Mouse (Mus musculus) activated CD4-positive, CD25-positive, alpha-beta regulatory T cell, adult 4 months (primary cell): ENCODE data around the gene Dnajc7. TPM values are rescaled to one million over a fixed set of nuclear protein-coding genes. Genes with fewer than 3 reads are reported as not detected.

ENCODE experiments used
- ATAC-seq: one replicate; pipeline ENCODE4 v1.8.0; 2017
- polyA plus RNA-seq, 2 experiments: library from polyadenylated mRNA; unstranded; fragments of 100-300 nt; shearing (Covaris generic); gene quantifications; one replicate each; pipeline ENCODE4 v1.2.1; 2017

The Dnajc7 gene
- polyA plus RNA-seq, 2 experiments from 2014 or later, result 237 to 338 TPM

GRCm38 (mm10) chr11:100579116-100579799 lies 40.7 kb downstream of the Dnajc7 start:
- no peak for ATAC-seq

GRCm38 (mm10) chr11:100577852-100578599 lies 41.9 kb downstream of the Dnajc7 start:
- no peak for ATAC-seq

GRCm38 (mm10) chr11:100576256-100576655 lies 43.7 kb downstream of the Dnajc7 start:
- no peak for ATAC-seq

- no peak for ATAC-seq
Measured at GRCm38 (mm10) chr11:100575484-100575855, 44.5 kb downstream of the Dnajc7 start.

- peak; percentile 61 for ATAC-seq
Measured at GRCm38 (mm10) chr11:100574708-100575483, 45.1 kb downstream of the Dnajc7 start, which contains the start of gene Cnp. Cnp (plus strand) TSS chr11:100574904.

GRCm38 (mm10) chr11:100574188-100574587 lies 45.8 kb downstream of the Dnajc7 start:
- peak; percentile 74 for ATAC-seq

GRCm38 (mm10) chr11:100571202-100571567 lies 48.8 kb downstream of the Dnajc7 start:
- no peak for ATAC-seq

- no peak for ATAC-seq
Measured at GRCm38 (mm10) chr11:100570430-100571201, 49.4 kb downstream of the Dnajc7 start.

- ATAC-seq, result no peak
Measured at GRCm38 (mm10) chr11:100569789-100570188, 50.2 kb downstream of the Dnajc7 start.

- no peak for ATAC-seq
Measured at GRCm38 (mm10) chr11:100568692-100569091, 51.3 kb downstream of the Dnajc7 start.

GRCm38 (mm10) chr11:100567815-100568245 lies 52.1 kb downstream of the Dnajc7 start:
- no peak for ATAC-seq

GRCm38 (mm10) chr11:100567229-100567628 lies 52.7 kb downstream of the Dnajc7 start:
- ATAC-seq, result no peak

GRCm38 (mm10) chr11:100564703-100565102 lies 55.3 kb downstream of the Dnajc7 start:
- ATAC-seq, result no peak

GRCm38 (mm10) chr11:100564297-100564696 lies 55.7 kb downstream of the Dnajc7 start:
- ATAC-seq, result no peak

- ATAC-seq, result no peak
Measured at GRCm38 (mm10) chr11:100561748-100562147, 58.2 kb downstream of the Dnajc7 start.

GRCm38 (mm10) chr11:100559476-100559875 lies 60.5 kb downstream of the Dnajc7 start:
- ATAC-seq, result no peak

GRCm38 (mm10) chr11:100557563-100557962 lies 62.4 kb downstream of the Dnajc7 start:
- ATAC-seq, result no peak

GRCm38 (mm10) chr11:100555583-100555982 lies 64.4 kb downstream of the Dnajc7 start:
- peak; percentile 66 for ATAC-seq

GRCm38 (mm10) chr11:100552842-100553241 lies 67.1 kb downstream of the Dnajc7 start:
- no peak for ATAC-seq

GRCm38 (mm10) chr11:100550101-100550500 lies 69.9 kb downstream of the Dnajc7 start:
- no peak for ATAC-seq

GRCm38 (mm10) chr11:100549466-100549865 lies 70.5 kb downstream of the Dnajc7 start:
- no peak for ATAC-seq

- no peak for ATAC-seq
Measured at GRCm38 (mm10) chr11:100548141-100548540, 71.8 kb downstream of the Dnajc7 start.
